Mouse (Mus musculus) ES-Bruce4 (cell line): ENCODE results near the gene Orm2.

Experiments
- CTCF ChIP-seq: IDR thresholded peaks from one replicate; pipeline ENCODE4 v1.8.1; 2011; ENCODE audit warnings: low read depth, low read length
- EP300 ChIP-seq: IDR thresholded peaks from 2 replicates; pipeline ENCODE4 v1.6.1; 2011; ENCODE audit warnings: low read depth, low read length; ENCODE audit not compliant: insufficient read depth
- POLR2A ChIP-seq: IDR thresholded peaks from one replicate; pipeline ENCODE4 v1.8.1; 2011; ENCODE audit warnings: low read length; ENCODE audit not compliant: insufficient read depth

GRCm38 (mm10) chr4:63402558-63402957 is 40.3 kb downstream of the Orm2 start:
- TF ChIP-seq POLR2A (no peak), CTCF (no peak), EP300 (no peak)
